Mouse (Mus musculus): ENCODE data around the gene Pdlim3. TPM values are rescaled to one million over a fixed set of nuclear protein-coding genes. Genes with fewer than 3 reads are reported as not detected.

Gene Pdlim3
- polyA plus RNA-seq, 2 experiments = 0.64 to 0.76 TPM

DNA sequence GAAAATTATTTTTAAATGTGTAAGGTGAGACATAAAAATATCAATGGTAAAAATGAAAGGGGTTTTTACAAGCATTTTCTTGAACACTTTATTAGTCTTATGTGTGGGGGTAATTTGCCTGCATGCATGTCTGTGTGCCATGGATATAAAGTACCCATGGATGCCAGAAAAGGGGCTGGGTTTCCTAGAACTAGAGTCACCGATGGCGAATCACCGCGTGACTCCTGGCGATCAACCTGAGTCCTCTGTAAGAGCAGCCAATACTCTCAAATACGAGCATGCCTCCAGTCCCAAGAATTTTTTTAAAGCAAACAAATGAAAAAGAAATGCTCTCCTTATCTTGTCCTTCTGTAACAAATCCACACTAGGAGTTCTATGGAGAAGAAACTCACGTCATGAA lies 36.9 kb downstream of the Pdlim3 start:
- Histone ChIP-seq H3K27me3 (ENCODE audit: control insufficient read depth, insufficient read depth, low read length) (no peaks in the 10 kb centered on the region), H3K9me3 (ENCODE audit: control insufficient read depth, low read length) (no peaks in the 10 kb centered on the region), H3K36me3 (replicated peaks; ENCODE audit: control insufficient read depth, insufficient read depth, low read depth) (no peaks in the 10 kb centered on the region), H3K4me3 (ENCODE audit: insufficient read depth in 1 of 2, low read depth in 2 of 2, low read length in 2 of 2) (no peak overlapping the region), H3K9ac (replicated peaks) (no peak overlapping the region), H3K4me1 (replicated peaks; ENCODE audit: control insufficient read depth in 2 of 2, insufficient read depth in 2 of 2, low read length in 1 of 2) (no peaks in the 10 kb centered on the region), H3K4me2 (ENCODE audit: low read depth) (no peak overlapping the region), H3K27ac (no peak overlapping the region)
- DNase-seq (ENCODE audit: low read depth in 3 of 3, low spot score in 3 of 3) (no peak), ATAC-seq (ENCODE audit: insufficient read depth) (no peak)
- TF ChIP-seq EP300 (IDR thresholded peaks at IDR 0.05; ENCODE audit: low read depth) = no peak
- TF ChIP-seq CTCF (IDR thresholded peaks at IDR 0.05; ENCODE audit: low read depth) = no peak
- 85% methylated on average over 7 of the region's 7 CpGs for WGBS (ENCODE audit: insufficient replicate concordance)

DNA sequence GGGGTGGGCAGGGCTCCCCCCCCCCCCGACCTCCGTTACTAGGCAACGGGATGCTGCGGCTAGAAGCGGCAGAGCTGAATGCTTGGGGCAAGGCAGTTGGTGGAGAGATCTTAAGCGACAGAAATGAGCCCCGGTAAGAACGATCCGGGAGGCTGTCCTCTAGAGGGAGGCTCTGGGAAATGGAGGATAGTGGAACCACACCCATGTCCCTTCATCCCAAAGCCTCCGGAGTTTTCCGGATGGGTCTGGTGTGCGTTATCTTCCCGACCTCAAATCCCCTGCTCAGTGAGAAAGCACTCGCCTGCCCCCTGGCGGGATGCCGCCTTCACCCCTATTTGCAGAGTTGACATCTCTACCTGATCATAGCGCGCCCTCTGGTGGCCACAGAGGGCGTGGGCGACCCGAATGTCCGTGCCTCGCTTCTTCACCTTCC lies 49.3 kb downstream of the Pdlim3 start, which contains the start of gene Ccdc110:
Gene Ccdc110, plus strand, starts transcription at position 38 of the 433 bp plus-strand sequence.
- H3K4me3 ChIP-seq (ENCODE audit: insufficient read depth in 1 of 2, low read depth in 2 of 2, low read length in 2 of 2) = no peak within 1 kb of the TSS
- H3K9ac ChIP-seq (replicated peaks) = no peak within 1 kb of the TSS
- DNase-seq (ENCODE audit: low read depth in 3 of 3, low spot score in 3 of 3) (peak; percentile 47 to 65 (median 63)), ATAC-seq (ENCODE audit: insufficient read depth) (no peak)
- H3K9me3 ChIP-seq (ENCODE audit: control insufficient read depth, low read length) = no peaks in the 10 kb centered on the region
- no peaks in the 10 kb centered on the region for H3K4me1 ChIP-seq (replicated peaks; ENCODE audit: control insufficient read depth in 2 of 2, insufficient read depth in 2 of 2, low read length in 1 of 2)
- H3K4me2 ChIP-seq (ENCODE audit: low read depth) = no peak within 1 kb of the TSS
- WGBS (ENCODE audit: insufficient replicate concordance) = 13% methylated on average over 23 of the region's 23 CpGs
- no peak within 1 kb of the TSS for H3K27ac ChIP-seq
- no peak for TF ChIP-seq EP300 (IDR thresholded peaks at IDR 0.05; ENCODE audit: low read depth)
- peak; percentile 99 for TF ChIP-seq CTCF (IDR thresholded peaks at IDR 0.05; ENCODE audit: low read depth)
- H3K27me3 ChIP-seq (ENCODE audit: control insufficient read depth, insufficient read depth, low read length) = no peaks in the 10 kb centered on the region
- H3K36me3 ChIP-seq (replicated peaks; ENCODE audit: control insufficient read depth, insufficient read depth, low read depth) = no peaks in the 10 kb centered on the region

DNA sequence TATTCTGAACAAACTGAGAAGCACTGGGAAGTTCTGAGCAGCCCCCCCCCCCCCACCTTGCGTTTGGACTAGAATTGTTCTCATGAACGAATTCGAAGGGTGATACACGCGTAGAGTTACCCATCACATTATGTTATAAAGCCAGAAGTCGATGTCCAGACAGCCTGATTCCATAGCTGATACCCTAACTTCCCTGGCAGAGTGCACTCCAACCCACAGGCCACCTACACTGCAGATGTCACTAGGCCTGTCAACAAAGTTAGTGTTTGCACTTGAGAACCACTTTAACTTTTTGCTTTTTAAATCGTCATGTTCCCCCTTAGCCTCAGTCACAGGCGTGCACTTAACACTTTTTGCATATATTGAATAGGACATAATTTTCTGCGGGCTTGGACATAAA lies 51.7 kb downstream of the Pdlim3 start:
- Histone ChIP-seq H3K9me3 (ENCODE audit: control insufficient read depth, low read length) (no peaks in the 10 kb centered on the region), H3K36me3 (replicated peaks; ENCODE audit: control insufficient read depth, insufficient read depth, low read depth) (no peaks in the 10 kb centered on the region), H3K27me3 (ENCODE audit: control insufficient read depth, insufficient read depth, low read length) (no peaks in the 10 kb centered on the region), H3K4me1 (replicated peaks; ENCODE audit: control insufficient read depth in 2 of 2, insufficient read depth in 2 of 2, low read length in 1 of 2) (no peaks in the 10 kb centered on the region), H3K4me2 (ENCODE audit: low read depth) (no peak overlapping the region), H3K9ac (replicated peaks) (no peak overlapping the region), H3K27ac (no peak overlapping the region), H3K4me3 (ENCODE audit: insufficient read depth in 1 of 2, low read depth in 2 of 2, low read length in 2 of 2) (no peak overlapping the region)
- TF ChIP-seq CTCF (IDR thresholded peaks at IDR 0.05; ENCODE audit: low read depth) = no peak
- TF ChIP-seq EP300 (IDR thresholded peaks at IDR 0.05; ENCODE audit: low read depth) = no peak
- 65% methylated on average over 9 of the region's 9 CpGs for WGBS (ENCODE audit: insufficient replicate concordance)
- ATAC-seq (ENCODE audit: insufficient read depth) (no peak), DNase-seq (ENCODE audit: low read depth in 3 of 3, low spot score in 3 of 3) (no peak)

DNA sequence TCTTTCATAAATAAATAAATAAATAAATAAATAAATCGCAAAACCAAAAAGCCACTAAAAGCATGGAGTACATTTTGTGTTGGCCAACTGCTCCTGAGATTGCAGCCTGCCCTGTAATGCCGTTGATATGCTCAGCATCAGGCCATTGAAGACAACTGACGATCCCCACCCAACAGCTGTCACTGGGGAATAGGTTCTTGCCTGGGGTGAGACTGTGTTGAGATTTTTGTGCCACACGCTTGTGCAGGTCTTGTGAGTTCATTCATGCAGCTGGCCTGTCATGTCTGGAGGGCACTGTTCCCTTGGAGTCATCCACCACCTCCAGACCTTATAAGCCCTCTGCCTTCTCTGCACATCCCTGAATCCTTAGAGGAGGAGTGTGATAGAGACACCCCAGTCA lies 61.0 kb downstream of the Pdlim3 start:
- H3K36me3 ChIP-seq (replicated peaks; ENCODE audit: control insufficient read depth, insufficient read depth, low read depth) = no peaks in the 10 kb centered on the region
- H3K27ac ChIP-seq = no peak overlapping the region
- no peak for DNase-seq (ENCODE audit: low read depth in 3 of 3, low spot score in 3 of 3)
- TF ChIP-seq CTCF (IDR thresholded peaks at IDR 0.05; ENCODE audit: low read depth) = no peak
- TF ChIP-seq EP300 (IDR thresholded peaks at IDR 0.05; ENCODE audit: low read depth) = no peak
- no peaks in the 10 kb centered on the region for H3K9me3 ChIP-seq (ENCODE audit: control insufficient read depth, low read length)
- H3K4me1 ChIP-seq (replicated peaks; ENCODE audit: control insufficient read depth in 2 of 2, insufficient read depth in 2 of 2, low read length in 1 of 2) = no peaks in the 10 kb centered on the region
- WGBS (ENCODE audit: insufficient replicate concordance) = 67% methylated on average over 4 of the region's 4 CpGs
- H3K9ac ChIP-seq (replicated peaks) = no peak overlapping the region
- no peak for ATAC-seq (ENCODE audit: insufficient read depth)
- no peaks in the 10 kb centered on the region for H3K27me3 ChIP-seq (ENCODE audit: control insufficient read depth, insufficient read depth, low read length)
- H3K4me2 ChIP-seq (ENCODE audit: low read depth) = no peak overlapping the region
- no peak overlapping the region for H3K4me3 ChIP-seq (ENCODE audit: insufficient read depth in 1 of 2, low read depth in 2 of 2, low read length in 2 of 2)

DNA sequence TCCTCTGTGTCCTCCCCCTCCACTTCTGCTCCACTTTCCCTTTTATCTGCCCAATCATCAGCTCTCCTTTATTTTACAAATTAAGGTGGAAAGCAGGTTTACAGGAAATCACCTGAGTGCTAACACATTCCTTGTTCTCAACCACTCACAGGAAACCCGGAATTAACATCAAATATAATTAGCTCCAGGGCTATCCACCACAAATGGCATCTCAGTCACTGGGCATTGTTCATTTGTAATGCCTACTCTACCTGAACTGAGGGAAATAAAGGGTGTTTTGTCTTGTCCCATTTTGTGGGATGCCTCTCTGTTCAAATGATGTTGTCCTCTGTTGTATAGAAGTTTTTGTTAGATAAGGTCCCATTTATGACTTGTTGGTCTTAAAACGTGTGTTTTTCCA lies 65.4 kb downstream of the Pdlim3 start:
- Histone ChIP-seq H3K9me3 (ENCODE audit: control insufficient read depth, low read length) (no peaks in the 10 kb centered on the region), H3K36me3 (replicated peaks; ENCODE audit: control insufficient read depth, insufficient read depth, low read depth) (no peaks in the 10 kb centered on the region), H3K4me2 (ENCODE audit: low read depth) (no peak overlapping the region), H3K27me3 (ENCODE audit: control insufficient read depth, insufficient read depth, low read length) (no peaks in the 10 kb centered on the region), H3K27ac (no peak overlapping the region), H3K4me1 (replicated peaks; ENCODE audit: control insufficient read depth in 2 of 2, insufficient read depth in 2 of 2, low read length in 1 of 2) (no peaks in the 10 kb centered on the region), H3K4me3 (ENCODE audit: insufficient read depth in 1 of 2, low read depth in 2 of 2, low read length in 2 of 2) (no peak overlapping the region), H3K9ac (replicated peaks) (no peak overlapping the region)
- TF ChIP-seq CTCF (IDR thresholded peaks at IDR 0.05; ENCODE audit: low read depth) = no peak
- TF ChIP-seq EP300 (IDR thresholded peaks at IDR 0.05; ENCODE audit: low read depth) = no peak
- ATAC-seq (ENCODE audit: insufficient read depth) (no peak), DNase-seq (ENCODE audit: low read depth in 3 of 3, low spot score in 3 of 3) (no peak)
- WGBS (ENCODE audit: insufficient replicate concordance) = 34% methylated on average over 2 of the region's 2 CpGs

Other genes starting within 250 kb of the Pdlim3 start
- gene Ccdc110, start 49.2 kb downstream of the Pdlim3 start, polyA plus RNA-seq (2012; rRNA removed) = not detected in 2 replicates
- gene Ccdc110, start 49.2 kb downstream of the Pdlim3 start, polyA plus RNA-seq (2014; fragmentation: Nextera tagmentation; extraction: Ambion mirVana) = not detected in 2 replicates
- 0.37 and 0.65 TPM in 2 replicates for gene 1700029J07Rik, start 89.8 kb downstream of the Pdlim3 start, polyA plus RNA-seq (2012; rRNA removed)
- gene 1700029J07Rik, start 89.8 kb downstream of the Pdlim3 start, polyA plus RNA-seq (2014; fragmentation: Nextera tagmentation; extraction: Ambion mirVana) = 0.18 and 0.53 TPM in 2 replicates
- gene Ufsp2, start 90.1 kb downstream of the Pdlim3 start, polyA plus RNA-seq (2012; rRNA removed) = 13.7 and 20.1 TPM in 2 replicates
- gene Ufsp2, start 90.1 kb downstream of the Pdlim3 start, polyA plus RNA-seq (2014; fragmentation: Nextera tagmentation; extraction: Ambion mirVana) = 32.4 and 36.0 TPM in 2 replicates
- gene Lrp2bp, start 113.8 kb downstream of the Pdlim3 start, polyA plus RNA-seq (2012; rRNA removed) = 0.02 TPM in 1 of 2 replicates, not detected in the other
- gene Lrp2bp, start 113.8 kb downstream of the Pdlim3 start, polyA plus RNA-seq (2014; fragmentation: Nextera tagmentation; extraction: Ambion mirVana) = 0.08 and 0.17 TPM in 2 replicates
- 1.5 and 2.0 TPM in 2 replicates for gene Ankrd37, start 120.2 kb downstream of the Pdlim3 start, polyA plus RNA-seq (2012; rRNA removed)
- gene Ankrd37, start 120.2 kb downstream of the Pdlim3 start, polyA plus RNA-seq (2014; fragmentation: Nextera tagmentation; extraction: Ambion mirVana) = 3.1 and 3.2 TPM in 2 replicates

Measured in liver, embryonic 14.5 days (tissue).